Mouse (Mus musculus): ENCODE data around the gene Barx2. TPM values are rescaled to one million over a fixed set of nuclear protein-coding genes. Genes with fewer than 3 reads are reported as not detected.

The Barx2 gene
- polyA plus RNA-seq, 1 experiment from 2014 or later = 4.1 TPM

DNA sequence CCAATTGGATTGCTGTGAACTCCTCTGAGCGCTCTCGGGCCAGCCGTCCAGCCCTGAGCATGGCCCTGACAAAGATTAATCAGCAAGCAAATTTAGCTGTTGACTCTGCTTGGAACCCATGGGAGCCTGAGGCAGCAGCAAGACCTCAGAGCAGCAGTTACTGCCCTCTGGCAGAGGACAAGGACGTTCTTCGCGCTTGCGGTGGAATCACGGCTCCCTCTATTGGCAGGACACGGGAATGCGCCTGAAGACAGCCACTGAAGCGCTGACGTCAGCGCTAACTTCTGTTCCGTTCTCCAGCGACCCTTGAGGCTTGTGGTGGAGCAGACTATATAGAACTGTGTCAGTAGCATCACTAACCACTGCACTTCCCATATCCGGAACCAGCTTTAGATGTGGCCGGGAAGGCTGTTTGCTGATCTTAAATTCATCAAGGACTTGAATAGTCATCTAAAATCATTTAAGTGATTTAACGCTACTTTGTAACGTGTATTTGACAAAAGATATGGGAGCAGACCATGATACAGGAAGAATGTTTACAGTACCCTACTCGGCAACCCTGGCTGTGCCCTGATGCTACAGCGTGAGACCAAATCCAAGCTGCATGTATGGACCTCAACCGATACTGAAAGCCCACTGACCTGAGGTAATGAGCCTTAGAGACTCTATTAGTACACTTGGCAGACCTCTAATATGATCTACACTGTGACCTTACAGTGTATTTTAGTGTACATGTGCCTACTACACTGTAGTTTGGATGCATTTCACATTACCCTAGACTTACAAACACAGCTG lies 12.8 kb upstream of the Barx2 start:
- Histone ChIP-seq H3K4me1 (replicated peaks; ENCODE audit: control insufficient read depth, insufficient read depth) (no peaks in the 10 kb centered on the region), H3K9me3 (ENCODE audit: control insufficient read depth, low read length) (no peaks in the 10 kb centered on the region), H3K27ac (replicated peaks) (0 out of 2 replicates have a peak overlapping the region, but pooled peaks have one; percentile 13), H3K4me2 (replicated peaks; ENCODE audit: low read depth) (peak overlapping the region; percentile 39; the same call in 1 of the 2 replicates), H3K27me3 (ENCODE audit: control insufficient read depth, insufficient read depth, low read length) (no peaks in the 10 kb centered on the region), H3K4me3 (ENCODE audit: low read depth, low read length) (no peak overlapping the region), H3K36me3 (ENCODE audit: control insufficient read depth, insufficient read depth, low read length) (no peaks in the 10 kb centered on the region), H3K9ac (ENCODE audit: low read length) (no peak overlapping the region)
- 15% methylated on average over 22 of the region's 22 CpGs for WGBS
- DNase-seq (ENCODE audit: low spot score) (peak; percentile 86), ATAC-seq (ENCODE audit: low FRiP score, low TSS enrichment) (peak; percentile 92)
- TF ChIP-seq CTCF (IDR thresholded peaks at IDR 0.05; ENCODE audit: low read depth) (peak; percentile 100), EP300 (optimal IDR thresholded peaks at IDR 0.05) (no peak)

DNA sequence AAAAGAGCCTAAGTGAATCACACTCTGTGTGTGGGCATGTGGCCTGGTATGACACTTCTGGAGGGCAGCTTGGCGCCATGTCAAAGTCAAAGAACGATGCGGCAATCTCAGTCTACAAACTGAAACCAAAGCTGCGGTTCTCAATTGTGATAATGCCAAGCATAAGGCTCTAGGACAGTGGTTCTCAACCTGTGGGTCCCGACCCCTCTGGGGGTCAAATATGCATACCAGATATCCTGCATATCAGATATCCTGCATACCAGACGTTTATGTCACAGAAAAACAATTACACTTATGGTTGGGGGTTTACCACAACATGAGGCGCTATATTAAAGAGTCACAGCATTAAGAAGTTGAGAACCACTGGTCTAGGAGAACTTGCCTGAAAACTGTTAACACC lies 10.3 kb upstream of the Barx2 start:
- Histone ChIP-seq H3K4me3 (ENCODE audit: low read depth, low read length) (no peak overlapping the region), H3K4me2 (replicated peaks; ENCODE audit: low read depth) (no peak overlapping the region), H3K4me1 (replicated peaks; ENCODE audit: control insufficient read depth, insufficient read depth) (no peaks in the 10 kb centered on the region), H3K9me3 (ENCODE audit: control insufficient read depth, low read length) (no peaks in the 10 kb centered on the region), H3K27me3 (ENCODE audit: control insufficient read depth, insufficient read depth, low read length) (no peaks in the 10 kb centered on the region), H3K9ac (ENCODE audit: low read length) (no peak overlapping the region), H3K27ac (replicated peaks) (no peak overlapping the region), H3K36me3 (ENCODE audit: control insufficient read depth, insufficient read depth, low read length) (no peaks in the 10 kb centered on the region)
- ATAC-seq (ENCODE audit: low FRiP score, low TSS enrichment) (no peak), DNase-seq (ENCODE audit: low spot score) (no peak)
- 80% methylated on average over 7 of the region's 7 CpGs for WGBS
- TF ChIP-seq EP300 (optimal IDR thresholded peaks at IDR 0.05) = no peak
- TF ChIP-seq CTCF (IDR thresholded peaks at IDR 0.05; ENCODE audit: low read depth) = no peak

DNA sequence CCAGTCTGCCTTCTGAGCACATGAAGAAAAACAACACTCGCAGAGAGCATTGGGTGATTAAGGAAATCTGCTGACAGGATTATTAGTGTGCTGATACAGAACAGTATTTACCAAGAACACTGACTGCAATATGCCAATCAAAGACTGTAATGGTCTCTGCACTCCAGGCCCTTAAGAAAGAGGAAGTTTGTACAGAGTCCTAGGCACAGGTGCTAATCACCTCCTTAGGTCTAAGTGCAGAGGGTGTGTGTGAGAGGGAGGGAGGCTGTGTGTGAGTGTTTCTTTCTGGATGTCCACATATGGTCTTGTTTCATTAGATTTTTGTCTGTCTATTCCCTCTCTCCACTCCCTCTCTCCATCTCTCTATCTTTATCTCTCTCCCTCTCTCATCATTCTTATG lies 6.5 kb upstream of the Barx2 start:
- no peak overlapping the region for H3K9ac ChIP-seq (ENCODE audit: low read length)
- TF ChIP-seq CTCF (IDR thresholded peaks at IDR 0.05; ENCODE audit: low read depth) (no peak), EP300 (optimal IDR thresholded peaks at IDR 0.05) (no peak)
- no peak overlapping the region for H3K27ac ChIP-seq (replicated peaks)
- ATAC-seq (ENCODE audit: low FRiP score, low TSS enrichment) = no peak
- H3K4me1 ChIP-seq (replicated peaks; ENCODE audit: control insufficient read depth, insufficient read depth) = no peaks in the 10 kb centered on the region; the same call in 1 of the 2 replicates
- peaks cover 13% of the 10 kb centered on the region; the same call in 1 of the 2 replicates for H3K27me3 ChIP-seq (ENCODE audit: control insufficient read depth, insufficient read depth, low read length)
- 19% methylated on average over 1 of the region's 1 CpGs for WGBS
- no peak overlapping the region for H3K4me3 ChIP-seq (ENCODE audit: low read depth, low read length)
- H3K36me3 ChIP-seq (ENCODE audit: control insufficient read depth, insufficient read depth, low read length) = no peaks in the 10 kb centered on the region
- H3K4me2 ChIP-seq (replicated peaks; ENCODE audit: low read depth) = no peak overlapping the region
- DNase-seq (ENCODE audit: low spot score) = no peak
- no peaks in the 10 kb centered on the region for H3K9me3 ChIP-seq (ENCODE audit: control insufficient read depth, low read length)

DNA sequence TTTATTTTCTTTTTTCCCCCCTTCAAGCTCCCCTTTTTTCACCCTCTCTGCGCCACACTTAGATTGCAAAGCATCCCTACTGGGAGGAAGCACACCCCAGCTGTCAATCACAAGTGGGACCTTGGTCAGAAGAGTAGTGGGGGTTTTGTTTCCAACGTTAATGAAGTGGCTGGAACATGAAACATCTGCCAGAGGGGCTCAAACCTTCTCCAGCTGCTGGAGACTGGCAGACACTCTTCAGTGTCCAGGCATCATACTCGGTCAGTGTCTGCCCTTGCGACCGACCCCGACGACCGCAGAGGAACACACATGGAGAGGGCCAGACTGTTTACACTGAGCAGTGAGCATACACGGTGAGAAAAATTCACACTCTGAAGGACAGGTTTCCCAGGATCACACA lies 3.2 kb upstream of the Barx2 start:
- Histone ChIP-seq H3K9ac (ENCODE audit: low read length) (no peak overlapping the region), H3K4me2 (replicated peaks; ENCODE audit: low read depth) (no peak overlapping the region), H3K36me3 (ENCODE audit: control insufficient read depth, insufficient read depth, low read length) (no peaks in the 10 kb centered on the region), H3K4me3 (ENCODE audit: low read depth, low read length) (no peak overlapping the region), H3K27me3 (ENCODE audit: control insufficient read depth, insufficient read depth, low read length) (peaks cover 30% of the 10 kb centered on the region), H3K27ac (replicated peaks) (no peak overlapping the region), H3K9me3 (ENCODE audit: control insufficient read depth, low read length) (no peaks in the 10 kb centered on the region), H3K4me1 (replicated peaks; ENCODE audit: control insufficient read depth, insufficient read depth) (no peaks in the 10 kb centered on the region; the same call in 1 of the 2 replicates)
- TF ChIP-seq EP300 (optimal IDR thresholded peaks at IDR 0.05) (no peak), CTCF (IDR thresholded peaks at IDR 0.05; ENCODE audit: low read depth) (no peak)
- no peak for ATAC-seq (ENCODE audit: low FRiP score, low TSS enrichment)
- 21% methylated on average over 9 of the region's 9 CpGs for WGBS
- no peak for DNase-seq (ENCODE audit: low spot score)

DNA sequence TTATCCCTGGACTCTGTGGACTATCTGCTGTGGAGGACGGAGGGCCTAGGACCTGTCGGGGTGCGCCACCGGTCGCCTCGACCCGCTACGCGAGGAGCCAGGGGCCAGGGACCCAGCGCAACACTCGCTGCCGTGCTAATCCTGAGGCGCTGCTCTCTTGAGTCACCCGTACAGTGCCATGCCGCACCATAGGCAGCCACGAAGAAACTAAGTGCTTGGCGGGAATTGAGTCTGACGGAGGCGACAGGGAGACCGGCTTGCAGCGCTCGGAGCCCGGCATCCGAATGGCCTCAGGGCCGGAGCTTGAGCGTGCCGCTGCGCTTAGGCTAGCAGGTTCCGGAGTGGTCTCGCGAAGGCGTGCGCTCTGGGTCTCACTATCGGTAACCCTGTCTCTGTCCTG lies 1.6 kb upstream of the Barx2 start:
- Histone ChIP-seq H3K36me3 (ENCODE audit: control insufficient read depth, insufficient read depth, low read length) (no peaks in the 10 kb centered on the region), H3K4me1 (replicated peaks; ENCODE audit: control insufficient read depth, insufficient read depth) (no peaks in the 10 kb centered on the region; the same call in 1 of the 2 replicates), H3K27me3 (ENCODE audit: control insufficient read depth, insufficient read depth, low read length) (peaks cover 30% of the 10 kb centered on the region), H3K27ac (replicated peaks) (no peak overlapping the region), H3K4me3 (ENCODE audit: low read depth, low read length) (peak overlapping the region; percentile 55), H3K9ac (ENCODE audit: low read length) (no peak overlapping the region), H3K4me2 (replicated peaks; ENCODE audit: low read depth) (peak overlapping the region; percentile 85), H3K9me3 (ENCODE audit: control insufficient read depth, low read length) (no peaks in the 10 kb centered on the region)
- 2% methylated on average over 34 of the region's 34 CpGs for WGBS
- ATAC-seq (ENCODE audit: low FRiP score, low TSS enrichment) = no peak
- DNase-seq (ENCODE audit: low spot score) = peak; percentile 22
- TF ChIP-seq EP300 (optimal IDR thresholded peaks at IDR 0.05) (no peak), CTCF (IDR thresholded peaks at IDR 0.05; ENCODE audit: low read depth) (no peak)

Data from stomach, postnatal 0 days (tissue).